Mouse (Mus musculus) kidney, postnatal 25 days (tissue): ENCODE measurements around the gene Maneal.
A peak's percentile ranks its signal among the peaks of the same experiment; 100 is the strongest.

ENCODE experiments used
- DNase-seq, 2 experiments: peaks; one replicate each; pipeline ENCODE4 v3.0.0; 2021; ENCODE audit warnings: mixed read lengths in 2 of 2

The Maneal gene

DNA sequence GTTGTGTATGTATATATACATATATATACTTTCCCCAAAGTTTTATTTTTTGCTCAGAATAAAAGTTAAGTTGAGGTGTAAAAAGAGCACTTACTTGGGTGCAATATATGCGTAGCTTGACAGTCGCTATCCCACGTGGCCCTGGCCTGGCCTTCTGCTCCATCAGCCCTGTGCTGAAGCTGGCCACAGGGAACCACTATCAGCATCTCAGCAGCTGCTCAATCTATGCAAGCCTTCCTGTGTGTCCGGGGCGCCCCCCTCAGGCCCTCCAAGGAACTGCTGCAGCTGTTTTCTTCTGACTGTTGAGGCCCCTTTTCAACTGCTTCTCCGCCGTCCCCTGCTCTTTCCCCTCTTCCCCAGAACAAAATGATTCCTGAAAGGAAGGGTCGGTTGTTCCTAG lies 14.4 kb downstream of the Maneal start:
- peak; percentile 82 to 86 for DNase-seq

DNA sequence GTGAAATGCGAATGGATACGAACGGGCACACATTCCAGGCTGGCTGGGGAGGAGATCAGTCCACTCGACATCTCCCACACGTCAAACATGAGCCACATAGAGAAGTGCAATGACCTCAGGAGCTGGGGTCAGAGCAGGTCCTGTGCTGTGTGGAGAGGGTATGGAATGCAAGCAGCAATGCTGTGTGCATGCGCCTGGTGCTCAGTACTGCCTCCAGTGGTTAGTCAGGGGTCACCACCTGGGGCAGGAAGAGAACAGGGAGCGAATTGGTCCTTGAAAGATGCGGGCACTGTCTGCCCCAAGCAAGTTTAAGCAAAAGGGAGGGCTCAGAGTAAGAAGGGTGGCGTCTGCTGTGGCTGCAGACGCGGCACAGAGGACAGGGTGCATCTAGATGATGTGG lies 18.5 kb downstream of the Maneal start:
- DNase-seq: peak in 1 of 2 experiments; percentile 48

DNA sequence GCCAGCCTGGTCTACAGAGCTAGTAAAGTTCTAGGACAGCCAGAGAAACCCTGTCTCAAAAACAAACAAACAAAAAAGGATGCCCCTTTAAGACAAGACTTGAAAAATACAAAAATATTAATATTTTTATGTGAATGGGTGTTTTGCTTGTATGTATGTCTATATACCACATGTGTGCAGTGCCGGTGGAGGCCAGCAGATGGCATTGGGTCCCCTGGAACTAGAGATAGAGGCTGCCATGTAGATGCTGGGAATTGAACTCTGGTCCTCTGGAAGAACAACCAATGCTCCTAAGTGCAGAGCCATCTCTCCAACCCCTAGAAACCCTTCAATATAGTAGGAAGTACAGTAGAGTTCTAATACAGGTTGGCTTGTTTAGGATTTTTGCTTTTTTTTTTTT lies 21.0 kb downstream of the Maneal start:
- no peak for DNase-seq

DNA sequence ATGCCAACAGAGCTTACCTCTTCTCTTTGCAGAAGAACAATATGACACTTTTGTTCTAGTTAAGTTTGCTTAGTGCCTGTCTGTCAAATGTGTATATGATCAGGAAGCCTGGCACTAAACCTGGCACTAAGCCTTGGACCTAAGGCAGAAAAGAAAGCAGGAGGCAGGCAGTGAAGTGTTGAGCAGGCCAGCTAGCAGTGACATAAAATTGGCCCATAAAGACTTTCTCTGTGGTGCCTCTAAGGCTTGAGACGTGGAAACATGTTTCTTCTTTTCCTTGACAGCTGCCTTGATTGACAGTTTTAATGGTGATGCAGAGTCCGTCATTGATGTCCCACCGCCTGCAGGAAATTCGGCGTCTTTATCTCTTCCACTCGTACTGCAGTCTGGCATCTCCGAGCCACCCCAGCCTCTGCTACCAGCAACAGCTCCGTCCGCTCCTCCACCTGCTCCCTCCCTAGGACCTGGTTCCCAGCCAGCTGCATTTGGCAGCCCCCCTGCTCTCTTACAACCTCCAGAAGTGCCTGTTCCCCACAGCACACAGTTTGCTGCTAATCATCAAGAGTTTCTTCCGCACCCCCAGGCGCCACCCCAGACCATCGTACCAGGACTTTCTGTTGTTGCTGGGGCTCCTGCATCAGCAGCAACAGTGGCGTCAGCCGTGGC lies 23.8 kb downstream of the Maneal start:
- DNase-seq: no peak

DNA sequence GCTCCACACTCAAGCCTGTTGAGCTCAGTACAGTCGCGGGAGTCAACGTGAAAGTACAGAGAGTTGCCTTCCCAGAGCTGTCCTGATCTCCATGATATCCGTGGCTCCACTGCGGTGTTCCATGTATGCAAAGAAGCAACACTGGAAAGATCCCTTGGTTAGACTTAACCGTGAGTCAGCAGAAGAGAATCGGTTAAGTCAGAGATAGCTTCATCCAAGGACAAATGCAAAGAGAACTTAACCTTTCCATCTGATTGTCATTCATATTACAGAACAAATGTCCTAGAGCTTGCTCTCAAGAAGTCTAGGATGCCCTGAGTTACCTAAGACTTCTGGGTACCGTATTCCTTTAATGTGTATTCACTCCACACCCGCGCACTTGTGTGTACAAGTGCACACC lies 29.2 kb downstream of the Maneal start:
- no peak for DNase-seq

DNA sequence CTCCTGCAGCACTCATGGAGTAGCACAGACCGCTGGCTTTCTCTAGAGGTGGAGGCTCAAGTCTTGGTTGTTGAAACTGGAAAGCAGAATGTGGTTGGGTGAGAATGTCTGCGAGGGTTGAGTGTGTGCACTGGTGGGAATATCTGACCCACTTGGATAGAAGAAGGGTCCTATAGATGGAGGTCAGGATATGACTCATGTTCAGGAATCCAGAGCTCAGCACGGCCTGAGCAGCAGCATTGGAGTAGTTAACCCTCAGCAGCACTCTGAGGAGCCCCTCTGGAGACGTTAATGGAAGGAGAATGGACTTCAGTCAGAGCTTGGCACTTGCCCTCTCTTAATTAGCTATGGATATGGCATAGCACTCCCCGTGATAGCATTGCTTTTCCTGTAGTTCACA lies 32.3 kb downstream of the Maneal start:
- no peak for DNase-seq

DNA sequence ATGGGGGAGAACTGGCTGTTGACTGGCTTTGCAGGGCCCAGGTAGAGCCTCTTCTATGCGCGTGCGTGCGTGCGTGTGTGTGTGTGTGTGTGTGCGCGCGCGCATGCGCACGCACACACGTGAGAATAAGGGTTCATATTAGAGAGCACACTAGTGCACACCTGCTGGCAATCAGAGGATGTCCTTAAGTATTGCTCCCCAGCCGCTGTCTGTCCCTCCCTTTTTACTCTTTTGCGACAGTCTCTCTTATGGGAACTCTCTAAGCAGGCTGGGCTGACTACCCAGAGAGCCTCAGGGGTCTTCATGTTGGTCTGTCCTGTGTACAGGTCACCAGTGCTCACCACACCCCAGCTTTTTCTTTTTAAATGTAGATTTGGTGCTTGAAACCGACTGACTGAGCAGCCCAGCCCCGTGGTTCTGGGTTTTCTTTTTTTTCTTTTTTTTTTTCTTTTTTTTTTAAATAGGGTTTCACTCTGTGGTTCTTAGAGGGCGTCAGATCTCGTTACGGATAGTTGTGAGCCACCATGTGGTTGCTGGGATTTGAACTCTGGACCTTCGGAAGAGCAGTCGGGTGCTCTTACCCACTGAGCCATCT lies 36.5 kb downstream of the Maneal start:
- DNase-seq: no peak

DNA sequence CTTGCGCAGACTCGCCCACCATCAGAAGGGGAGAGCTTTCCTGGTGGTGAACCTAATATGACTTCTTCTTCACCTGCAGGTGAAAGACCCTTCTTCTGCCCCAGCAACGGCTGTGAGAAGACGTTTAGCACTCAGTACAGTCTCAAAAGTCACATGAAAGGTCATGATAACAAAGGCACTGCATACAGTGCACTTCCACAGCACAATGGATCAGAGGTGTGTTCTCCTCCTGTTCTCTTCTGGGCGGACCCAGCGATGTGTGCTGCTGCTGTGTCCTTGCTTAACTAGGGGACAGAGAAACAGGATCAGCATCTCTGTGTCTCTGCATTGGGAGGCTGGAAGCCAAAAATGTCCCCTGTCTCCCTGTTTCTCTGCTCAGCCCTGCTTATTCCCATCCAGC lies 37.0 kb downstream of the Maneal start:
- DNase-seq: no peak

DNA sequence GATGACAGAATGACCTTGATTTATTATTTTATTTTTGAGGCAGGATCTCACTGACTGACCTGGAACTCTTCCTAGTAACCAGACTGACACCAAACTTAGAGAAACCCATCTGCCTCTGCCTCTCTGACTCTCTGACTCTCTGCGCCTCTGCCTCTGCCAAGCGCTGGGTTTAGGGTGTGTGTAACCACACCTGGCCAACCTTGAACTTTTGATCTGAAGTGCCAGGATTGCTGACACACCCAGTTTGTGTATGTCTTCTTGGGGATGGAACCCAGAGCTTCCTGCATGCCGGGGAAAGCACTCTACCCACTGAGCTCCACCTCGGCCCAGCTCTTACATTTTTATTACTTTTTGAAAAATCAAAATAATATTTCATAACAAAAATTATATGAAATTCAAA lies 43.1 kb downstream of the Maneal start:
- DNase-seq: no peak

DNA sequence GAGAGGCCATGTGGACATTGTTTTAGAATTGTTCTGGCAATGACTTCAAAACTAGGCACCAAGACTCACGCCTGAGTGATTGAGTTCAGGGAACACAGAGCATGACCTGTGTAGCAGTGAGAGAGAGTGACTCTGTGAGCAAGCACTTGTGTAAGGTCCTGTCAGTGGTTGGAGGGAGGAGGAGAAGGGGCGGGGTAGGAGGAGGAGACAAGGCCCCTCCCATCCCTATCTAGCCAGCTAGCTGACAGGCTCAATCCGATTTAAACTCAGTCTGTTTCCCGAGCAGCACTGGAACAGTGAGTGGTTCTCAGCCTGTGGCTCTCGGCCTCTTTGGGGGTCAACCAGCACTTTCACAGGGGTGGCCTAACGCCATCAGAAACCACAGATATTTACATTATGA lies 44.2 kb downstream of the Maneal start:
- peak; percentile 73 to 88 for DNase-seq

DNA sequence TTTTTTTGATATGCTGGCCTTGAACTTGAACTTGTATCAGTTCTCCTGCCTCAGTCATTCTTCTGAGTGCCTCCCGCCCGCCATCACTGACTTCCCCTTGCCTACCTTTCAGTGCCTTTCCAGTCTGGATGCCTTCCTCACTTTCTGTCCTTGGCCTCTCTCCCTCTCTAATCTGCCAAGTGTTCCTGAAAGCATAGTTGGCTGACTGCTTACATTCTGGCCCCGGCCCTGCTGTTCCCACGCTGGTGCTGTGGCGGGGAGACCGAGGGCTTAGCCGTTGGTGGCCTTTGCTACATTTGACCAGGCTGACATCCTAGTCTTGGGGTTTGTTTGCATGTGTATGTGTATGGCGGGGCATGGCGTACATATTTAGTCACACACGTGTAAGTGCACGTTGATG lies 46.1 kb downstream of the Maneal start:
- no peak for DNase-seq

DNA sequence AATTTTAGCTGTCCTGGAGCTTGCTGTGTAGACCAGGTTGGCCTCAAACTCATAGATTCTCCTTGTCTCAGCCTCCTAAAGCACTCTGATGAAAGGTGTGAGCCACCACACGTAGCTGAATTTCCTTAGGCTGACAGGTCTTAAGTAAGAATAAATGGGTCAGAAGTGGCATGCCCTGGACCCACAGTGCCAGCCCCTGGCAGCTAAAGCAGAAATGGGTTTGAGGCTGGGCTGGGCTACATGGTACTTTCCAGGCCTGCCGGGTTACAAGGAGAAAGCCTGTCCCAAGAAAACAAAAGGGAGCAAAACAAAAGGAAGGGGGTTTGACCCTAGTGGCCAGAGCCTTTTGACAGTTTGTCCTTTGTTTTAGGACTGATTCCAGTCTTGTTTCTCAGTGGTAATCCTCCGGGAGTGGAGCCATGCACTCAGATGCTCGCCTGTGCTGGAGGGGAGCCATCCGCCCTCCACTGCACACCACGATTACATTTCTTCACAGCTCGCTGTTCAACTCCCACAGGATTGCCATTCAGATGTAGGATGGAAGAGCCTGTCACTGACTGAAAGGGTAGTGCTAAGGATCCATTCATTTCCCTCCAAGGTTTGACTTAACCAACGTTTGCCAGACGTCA lies 50.5 kb downstream of the Maneal start:
- DNase-seq: no peak

DNA sequence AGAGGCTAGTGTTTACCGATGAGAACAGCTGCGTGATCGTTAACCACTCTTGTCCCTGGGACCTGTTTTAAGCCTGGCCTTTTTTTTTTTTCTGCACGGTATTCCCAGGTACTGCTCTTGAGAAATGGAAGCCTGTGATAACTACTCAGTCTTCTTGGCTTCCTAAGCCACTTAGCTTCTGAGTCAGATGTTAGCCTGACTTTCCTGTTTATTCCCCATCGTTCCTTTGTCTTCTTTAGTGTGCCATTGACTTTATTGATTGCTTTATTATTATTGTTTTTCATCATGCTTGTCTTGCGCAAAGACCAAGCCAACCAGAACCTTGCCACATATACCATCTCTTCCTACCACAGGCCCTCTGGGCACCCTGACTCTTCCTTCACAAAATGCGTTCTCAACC lies 51.9 kb downstream of the Maneal start:
- DNase-seq: no peak

DNA sequence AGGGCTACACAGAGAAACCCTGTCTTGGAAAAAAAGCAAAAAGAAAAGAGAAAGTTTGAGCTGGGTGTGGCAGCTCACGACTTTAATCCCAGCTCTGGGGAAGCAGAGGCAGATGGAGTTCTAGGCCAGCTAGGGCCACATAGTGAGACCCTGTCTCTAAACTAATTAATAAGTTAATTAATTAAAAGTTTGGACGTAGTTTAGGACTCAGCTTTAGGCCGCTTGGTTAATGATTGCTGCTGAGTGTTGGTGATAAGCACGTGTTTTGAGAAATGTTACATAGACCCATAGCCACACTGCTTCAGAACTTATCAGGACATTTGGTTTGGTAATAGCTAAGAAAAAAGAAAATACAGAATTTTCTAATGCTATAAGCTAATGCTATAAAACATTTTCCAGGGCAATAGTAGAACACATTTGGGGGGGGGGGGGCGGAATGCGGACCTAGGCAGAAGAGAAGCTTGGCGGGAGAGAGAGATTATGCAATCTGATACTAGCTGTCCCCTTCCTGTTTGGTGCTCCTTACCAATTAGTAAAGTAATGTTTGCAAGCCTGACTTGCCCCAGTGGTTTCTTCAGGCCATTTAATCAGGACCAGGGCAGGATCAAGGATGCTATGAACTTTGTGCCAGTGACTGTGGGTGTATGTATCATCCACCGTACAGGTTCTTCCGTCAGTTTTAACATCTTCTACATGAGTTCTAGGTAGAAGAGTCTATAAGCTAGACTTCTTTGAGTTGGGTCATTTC lies 52.7 kb downstream of the Maneal start:
- peak; percentile 51 to 56 for DNase-seq

DNA sequence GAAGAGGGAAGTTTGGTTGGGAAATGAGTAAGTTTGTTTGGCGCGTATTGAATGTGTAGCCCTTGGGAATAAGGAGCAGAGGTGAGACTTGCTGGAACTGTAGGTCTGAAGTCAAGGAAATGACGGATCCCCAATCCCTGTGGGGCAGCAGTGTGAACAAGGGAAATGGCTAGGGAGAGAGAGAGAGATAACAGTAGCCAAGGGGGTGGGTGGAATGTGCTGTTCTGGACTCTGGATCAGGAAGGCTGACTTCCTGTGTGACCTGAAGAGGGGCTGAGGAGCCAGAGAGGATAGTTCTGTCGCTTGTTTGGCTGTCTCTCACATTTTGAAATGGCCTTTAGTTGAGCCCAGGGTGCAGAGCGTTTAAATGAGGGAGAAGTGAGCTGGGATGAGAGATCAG lies 53.5 kb downstream of the Maneal start:
- peak; percentile 30 to 66 for DNase-seq
